Mouse (Mus musculus) cerebellum, postnatal 36 days (tissue): ENCODE measurements around the gene Lrit3.

Experiments
- DNase-seq, 2 experiments: peaks; one replicate each; pipeline ENCODE4 v3.0.0; 2021 to 2022; ENCODE audit warnings: mixed read lengths in 2 of 2

Gene Lrit3

DNA sequence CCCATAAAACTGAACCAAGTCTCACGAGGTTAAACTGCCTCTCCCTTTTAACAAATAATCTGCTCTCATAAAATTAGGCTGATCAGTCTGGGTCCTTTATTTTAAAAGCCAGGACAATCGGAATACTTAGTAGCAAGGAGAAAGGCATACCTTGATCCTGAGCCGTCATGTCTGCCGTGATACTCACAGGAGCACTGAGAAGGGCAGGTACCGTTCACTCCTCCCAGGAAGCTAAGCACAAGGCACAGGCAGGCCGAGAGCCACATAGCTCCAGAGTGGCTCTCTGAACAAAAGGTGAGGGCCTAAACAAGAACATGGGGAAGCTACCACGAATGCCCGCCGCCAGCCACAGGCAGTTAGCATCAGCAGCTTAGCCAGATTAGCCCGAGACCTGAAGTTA is at the start of gene Lrit3:
TSS of gene Lrit3 (minus strand) at position 266 of the 400 bp plus-strand sequence.
- DNase-seq = no peak

DNA sequence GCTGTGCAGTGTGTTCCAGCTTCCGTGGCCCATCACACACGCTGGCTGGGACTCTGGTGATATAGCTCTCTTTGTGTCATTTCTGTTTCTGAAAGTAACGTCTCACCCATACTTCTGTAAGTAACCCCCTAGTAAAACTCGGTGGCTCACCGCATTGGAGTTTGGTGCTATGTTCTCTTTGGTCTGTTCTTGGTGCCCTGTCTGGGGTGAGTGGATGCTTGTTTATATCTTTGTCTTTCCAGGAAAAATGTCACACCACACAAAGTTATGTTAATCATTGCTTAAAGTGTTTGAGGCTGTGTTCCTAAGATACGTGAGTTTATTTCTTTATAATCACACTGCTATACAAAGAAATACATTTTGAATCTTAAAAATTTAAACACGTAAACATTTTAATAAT is 43.0 kb upstream of the Lrit3 start:
- no peak for DNase-seq

DNA sequence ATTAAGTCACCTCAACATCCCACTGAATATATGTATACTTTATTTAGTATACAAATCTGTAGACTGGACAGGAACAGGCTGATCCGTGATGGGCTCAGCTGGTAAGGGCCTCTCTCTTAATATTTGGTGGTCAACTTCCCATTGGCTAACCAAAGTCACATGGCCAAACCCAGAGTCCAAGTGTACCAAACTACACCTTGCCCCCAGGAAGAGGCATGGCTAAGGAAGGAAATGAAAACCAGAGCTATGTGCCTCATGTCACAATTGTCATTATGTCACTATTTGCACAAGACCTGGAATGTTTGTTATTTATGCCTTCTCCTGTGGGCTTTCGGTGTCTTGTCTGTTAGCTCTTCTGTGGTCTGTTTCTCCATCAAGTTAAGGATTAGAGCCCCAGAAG is 42.0 kb upstream of the Lrit3 start:
- no peak for DNase-seq

DNA sequence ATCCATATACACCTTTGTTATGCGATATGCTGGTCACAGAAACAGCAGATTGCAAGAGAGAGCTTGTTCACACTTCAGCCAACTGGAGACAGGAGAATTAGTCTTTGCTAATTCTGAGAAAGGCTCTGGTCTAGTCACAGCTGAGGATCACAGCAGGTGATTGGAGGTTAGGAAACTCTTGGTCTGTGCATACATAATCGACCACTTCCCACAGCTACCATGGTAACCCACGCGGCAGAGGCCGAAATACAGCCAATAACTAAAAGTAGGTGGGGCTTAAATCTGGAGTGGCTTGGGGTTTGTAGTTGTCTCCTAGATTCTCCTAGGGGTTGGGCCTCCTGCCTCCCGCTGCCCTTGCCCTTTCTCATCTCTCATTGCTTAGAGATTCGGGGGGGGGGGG is 34.2 kb upstream of the Lrit3 start:
- no peak for DNase-seq

DNA sequence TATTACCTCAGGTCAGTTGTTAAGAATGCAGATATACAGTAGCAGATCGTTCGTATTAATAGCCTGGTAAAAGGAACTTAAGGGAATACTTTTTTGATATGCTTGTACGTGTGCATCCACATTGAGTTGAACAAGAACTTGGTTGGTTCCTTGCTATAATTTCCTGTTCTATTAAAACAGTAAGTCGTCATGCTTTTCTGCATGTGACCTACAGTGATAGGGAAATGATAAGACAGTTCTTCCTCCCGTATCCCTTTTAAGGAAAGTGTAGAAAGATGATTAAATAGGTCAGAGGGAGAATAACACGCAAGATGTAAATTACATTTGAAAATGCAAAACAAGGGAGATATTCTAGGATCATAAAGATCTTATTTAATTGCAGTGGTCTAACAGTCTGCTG is 33.1 kb upstream of the Lrit3 start:
- DNase-seq = no peak

DNA sequence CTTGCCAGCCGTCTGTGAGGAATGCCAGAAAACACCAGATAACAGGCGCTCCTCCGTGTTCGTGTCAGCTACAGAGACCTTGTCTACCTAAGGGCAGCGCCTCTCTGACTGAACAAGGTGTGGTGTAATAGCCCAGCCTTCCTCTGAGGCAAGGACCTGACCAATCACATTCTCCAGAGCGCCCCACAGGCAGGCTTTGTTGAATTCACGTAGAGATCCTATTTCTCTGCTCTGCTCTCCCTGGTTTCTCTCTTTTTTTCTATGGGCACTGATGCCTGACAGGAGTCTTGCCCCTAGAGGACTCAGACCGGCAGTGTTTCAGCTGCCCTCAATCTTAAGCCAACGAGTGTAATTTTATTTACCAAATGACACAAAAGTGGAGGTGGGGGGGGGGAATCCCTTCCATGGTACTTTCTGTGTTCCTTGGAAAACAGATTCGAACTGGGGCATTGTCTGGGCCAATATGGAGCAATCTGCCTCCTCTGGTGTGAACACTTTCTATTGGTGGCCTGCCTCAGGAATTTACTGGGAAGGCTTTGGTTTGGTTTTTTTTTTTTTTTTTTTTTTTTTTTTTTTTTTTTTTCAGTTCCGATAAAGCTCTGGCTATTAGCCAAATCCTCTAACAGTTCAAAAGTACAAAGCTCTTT is 32.3 kb upstream of the Lrit3 start:
- no peak for DNase-seq

DNA sequence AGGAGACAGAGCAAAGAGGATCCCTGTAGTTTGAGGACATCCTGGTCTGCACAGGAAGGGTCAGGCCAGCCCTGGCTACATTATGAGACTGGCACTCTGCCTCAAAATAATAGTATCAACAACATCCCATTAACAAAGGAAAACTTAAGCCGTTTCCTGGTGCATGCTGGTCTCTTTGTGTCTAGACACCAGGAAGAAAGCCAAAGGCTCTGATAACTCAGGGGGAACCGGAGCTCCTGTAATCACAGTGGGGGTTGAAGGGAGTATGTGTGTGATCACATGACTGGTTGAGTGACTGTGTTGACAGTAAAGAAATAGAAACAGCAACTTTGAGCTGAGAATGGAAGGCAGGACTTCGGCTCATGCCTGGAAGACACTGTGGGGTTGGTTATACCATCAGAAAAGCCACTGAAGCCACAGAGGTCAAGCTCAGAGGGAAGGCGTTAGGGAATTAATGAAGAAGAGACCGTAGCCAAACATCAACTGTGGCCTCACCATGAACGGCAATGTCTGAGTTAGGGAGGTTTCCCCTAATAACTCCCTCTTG is 31.6 kb upstream of the Lrit3 start, which contains the start of gene Cfi:
TSS of gene Cfi (plus strand) at position 497 of the 547 bp plus-strand sequence.
- no peak for DNase-seq

DNA sequence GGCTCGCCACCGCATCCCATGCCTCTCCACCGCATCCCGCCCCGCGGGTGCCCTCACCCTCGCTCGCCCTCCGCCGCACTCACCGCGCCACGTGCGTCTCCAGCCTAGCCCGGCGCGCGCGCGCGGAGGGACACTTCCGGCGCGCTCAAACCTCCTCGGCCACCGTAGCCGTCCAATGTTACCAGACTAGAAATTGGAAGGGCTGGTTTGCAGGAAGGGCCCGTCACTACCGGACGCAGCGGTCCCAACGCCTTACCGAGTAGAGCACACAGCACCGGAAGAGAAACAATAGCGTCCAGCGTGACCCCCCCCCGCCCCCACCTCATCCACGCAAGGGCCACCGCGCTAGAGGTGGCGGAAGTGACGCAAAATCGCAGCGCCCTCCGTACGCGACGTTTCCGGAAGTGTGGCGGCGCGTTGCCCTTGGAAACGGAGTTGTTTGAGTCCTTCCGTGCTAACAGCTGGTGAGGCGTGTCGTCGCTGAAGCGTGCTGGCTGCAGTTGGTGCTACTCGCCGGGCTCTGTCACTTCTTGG is 27.3 kb upstream of the Lrit3 start, which contains the start of gene Gar1:
TSS of gene Gar1 (minus strand) at position 362 of the 534 bp plus-strand sequence.
- DNase-seq = peak; percentile 95 to 97

DNA sequence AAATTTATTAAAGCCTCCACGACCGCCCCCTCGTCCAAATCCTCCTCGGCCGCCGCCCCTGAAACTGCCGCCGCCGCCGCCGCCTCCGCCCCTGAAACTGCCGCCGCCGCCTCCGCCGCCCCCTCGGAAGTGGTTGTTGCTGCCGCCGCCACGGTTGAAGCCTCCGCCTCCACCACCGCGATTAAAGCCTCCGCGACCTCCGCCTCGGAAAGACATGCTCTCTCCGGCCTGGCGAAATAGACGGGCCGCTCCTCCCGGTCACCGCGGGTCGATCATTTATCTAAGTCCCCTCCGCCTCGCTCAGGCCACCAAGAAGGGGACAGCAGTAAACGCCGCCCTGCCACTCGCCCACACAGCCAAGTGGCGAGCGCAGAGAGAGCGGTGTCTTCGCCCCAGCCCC is 26.8 kb upstream of the Lrit3 start:
- no peak for DNase-seq

DNA sequence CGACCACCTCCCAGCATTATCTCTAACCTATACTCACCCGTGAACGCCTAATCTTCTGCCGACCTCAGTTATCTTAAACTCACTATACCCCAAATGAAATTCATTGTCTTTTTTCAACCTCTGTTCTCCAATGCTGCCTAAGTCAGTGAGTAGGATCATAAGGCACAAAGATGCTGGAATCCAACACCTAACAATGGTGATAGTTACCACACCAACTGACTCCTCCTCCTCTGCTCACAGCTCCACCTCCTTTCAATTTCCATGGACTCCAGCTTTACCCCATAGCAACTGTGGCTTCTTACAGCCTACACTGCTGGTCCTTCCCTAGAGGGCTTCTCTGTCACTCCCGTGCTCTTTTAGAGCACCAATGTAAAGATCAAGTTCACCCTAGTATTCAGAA is 23.9 kb upstream of the Lrit3 start:
- DNase-seq = no peak

DNA sequence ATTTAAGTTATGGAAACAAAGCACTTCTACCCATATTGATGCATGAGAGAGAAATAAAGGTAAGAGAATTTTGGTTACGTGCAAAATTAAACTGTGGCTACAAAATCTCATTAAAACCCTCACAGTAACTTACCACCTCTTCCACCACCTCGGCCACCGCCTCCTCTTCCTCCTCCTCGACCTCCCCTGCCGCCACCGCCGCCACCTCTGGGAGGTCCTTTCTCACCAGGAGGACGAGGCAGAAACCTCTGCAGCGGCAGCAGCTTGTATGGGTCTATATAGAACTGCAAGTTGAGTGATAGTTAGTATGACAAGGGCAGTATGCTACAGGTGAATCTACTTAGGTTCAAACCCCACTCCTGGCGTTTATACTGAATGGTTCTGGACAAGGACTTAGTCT is 22.9 kb upstream of the Lrit3 start:
- no peak for DNase-seq

DNA sequence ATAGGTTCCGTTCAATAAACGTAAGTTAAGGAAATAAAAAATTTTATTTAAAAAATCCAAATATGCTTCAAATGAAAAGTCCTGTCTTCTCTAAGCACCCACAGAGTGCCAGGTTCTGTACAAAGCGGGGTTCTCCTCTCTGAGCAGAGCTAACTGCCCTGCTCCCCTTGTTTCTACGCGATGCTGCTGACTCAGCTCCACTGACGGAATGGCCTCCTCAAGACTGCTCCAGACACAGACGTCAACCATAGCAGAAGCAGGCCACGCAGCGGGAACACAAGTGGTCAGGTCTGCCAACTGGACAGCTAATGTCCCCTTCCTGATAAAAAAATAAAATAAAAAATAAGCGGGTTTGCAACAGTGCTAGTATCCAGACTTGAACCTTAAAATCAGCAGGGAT is 21.1 kb upstream of the Lrit3 start:
- DNase-seq = no peak

DNA sequence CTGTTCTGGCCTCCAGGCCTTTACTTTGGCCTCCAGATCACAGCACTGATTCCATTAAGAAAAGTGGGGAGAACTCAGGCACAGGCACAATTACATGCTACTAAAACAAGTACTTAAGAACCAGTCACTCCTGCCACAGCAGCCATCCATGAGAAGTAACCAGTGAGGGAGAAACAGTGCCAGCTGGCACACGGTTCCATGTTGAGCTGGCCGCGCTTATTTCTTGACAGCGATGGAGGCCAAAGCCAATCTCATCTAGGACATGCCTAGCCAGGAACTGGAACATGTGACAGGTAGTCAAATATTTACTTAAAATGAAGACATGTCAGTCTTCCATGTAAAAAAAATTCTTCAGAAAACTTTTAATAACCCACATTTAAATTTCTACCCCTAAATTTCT is 20.3 kb upstream of the Lrit3 start:
- DNase-seq = no peak

DNA sequence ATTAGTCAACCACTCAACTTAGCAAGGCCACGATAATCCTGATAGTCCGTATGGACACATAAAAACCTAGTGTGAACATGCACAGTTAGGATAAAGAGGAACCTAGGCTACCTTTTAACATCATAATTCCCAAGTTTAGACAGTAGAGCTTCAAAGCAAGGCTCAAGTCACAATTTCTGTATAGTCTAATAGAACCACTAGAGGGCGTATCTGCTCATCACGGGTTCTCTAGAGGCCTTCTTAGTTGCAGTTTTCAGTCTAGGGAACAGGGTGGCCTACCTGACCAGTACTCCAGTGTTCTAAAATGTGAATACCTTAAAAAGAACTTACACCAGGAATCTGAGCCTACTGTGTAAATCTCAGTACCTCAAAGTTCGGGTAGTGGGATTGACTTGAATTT is 19.5 kb upstream of the Lrit3 start:
- DNase-seq = no peak

DNA sequence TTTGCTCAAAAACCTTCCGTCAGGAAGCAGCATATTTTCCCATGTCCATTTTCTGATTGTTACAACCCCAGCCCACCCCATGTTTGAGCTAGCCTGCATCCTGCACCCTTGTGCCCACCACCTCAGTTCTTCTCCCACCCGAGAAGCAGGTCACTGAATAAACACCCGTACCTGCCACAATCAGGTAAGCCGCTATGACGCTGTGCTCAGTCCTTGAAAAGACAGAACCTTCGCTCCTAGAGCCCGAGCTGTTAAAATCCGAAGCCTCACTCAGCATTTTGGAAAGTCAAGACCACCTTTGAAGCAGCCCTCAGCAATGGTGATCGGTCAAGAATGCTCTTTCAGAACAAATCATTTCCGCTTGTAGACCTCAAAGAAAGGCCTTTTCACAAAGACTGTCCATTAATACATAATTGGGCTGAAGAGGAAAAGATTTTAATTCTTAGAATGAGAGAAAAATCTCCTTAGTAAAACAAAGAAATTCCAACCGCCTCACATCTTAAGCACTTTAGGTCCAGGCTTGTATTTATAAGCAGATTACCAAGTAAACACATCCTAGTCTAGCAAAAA is 18.5 kb upstream of the Lrit3 start, which contains the start of gene Rrh:
TSS of gene Rrh (minus strand) at position 382 of the 570 bp plus-strand sequence.
- no peak for DNase-seq

DNA sequence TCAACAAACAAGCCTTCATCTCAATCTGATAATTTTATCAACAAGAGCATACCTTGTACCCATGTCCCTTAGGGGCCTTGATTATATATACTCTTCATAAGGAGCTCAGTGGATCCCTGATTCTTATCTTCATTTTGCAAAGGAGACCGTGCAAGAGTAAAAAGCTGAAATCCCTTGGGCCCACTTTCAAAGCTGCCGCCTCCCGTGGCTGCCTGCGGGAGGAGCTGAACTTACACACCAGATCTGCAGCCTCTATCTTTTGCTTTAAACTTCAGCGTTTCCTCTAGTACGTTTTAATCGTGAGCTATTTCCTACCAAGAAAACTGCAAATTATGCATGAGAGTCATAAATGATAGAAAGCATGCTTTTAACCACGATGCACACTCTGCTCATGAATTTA is 17.9 kb upstream of the Lrit3 start:
- DNase-seq = no peak

DNA sequence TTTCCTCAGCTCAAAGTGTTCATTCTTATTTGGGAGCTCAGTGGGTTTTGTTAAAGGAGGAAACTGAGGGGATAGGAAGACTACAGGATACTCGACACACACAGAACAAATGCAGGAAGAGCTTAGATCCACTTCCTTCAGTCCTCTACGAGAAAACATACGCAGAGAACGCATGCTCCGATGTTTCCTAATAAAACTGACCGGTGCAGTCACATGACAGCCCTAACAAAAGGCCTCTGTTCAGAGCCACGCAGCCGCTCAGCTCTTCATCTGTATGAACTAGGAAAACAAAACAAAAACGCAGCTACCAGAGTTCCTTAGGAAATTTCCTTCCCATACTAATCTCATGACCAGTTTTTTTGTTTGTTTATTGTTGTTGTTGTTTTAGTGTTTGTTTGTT is 17.0 kb upstream of the Lrit3 start:
- no peak for DNase-seq

DNA sequence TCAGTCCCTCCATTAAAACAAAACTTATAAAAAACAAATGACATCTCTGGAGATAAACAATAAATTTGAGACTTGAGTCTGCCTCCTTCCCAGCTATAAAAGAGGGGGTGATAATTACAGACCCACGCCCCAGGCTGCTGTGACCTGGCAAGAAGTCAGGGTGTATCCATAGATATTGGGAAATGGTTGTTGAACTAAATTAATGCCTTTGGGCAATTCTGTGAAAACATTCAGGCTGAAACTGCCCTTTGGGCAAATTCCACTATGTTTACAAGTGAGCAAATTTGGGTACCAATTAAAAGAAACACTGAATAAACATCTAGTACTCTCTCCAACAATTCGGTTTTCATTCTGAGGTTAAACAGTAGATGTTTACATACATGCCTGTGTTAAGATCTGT is 4.8 kb downstream of the Lrit3 start:
- no peak for DNase-seq

DNA sequence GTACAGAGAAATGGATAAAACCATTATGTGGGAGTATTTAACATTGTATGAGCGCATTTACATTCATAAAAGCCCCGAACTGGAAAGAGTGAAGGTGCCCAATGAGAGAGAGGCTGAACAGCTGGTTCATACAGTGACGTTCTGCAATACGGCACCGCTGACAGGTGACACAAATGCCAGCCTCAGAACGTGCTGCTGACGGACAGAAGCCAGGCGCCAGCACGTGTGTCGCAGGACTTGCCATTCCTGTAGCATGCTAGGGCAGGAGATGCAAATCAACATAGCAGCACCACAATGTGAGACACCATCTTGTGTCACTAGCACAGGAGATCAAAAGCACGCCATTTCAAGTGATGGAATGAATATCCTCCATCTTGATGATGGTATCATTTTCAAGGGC is 5.3 kb downstream of the Lrit3 start:
- no peak for DNase-seq

DNA sequence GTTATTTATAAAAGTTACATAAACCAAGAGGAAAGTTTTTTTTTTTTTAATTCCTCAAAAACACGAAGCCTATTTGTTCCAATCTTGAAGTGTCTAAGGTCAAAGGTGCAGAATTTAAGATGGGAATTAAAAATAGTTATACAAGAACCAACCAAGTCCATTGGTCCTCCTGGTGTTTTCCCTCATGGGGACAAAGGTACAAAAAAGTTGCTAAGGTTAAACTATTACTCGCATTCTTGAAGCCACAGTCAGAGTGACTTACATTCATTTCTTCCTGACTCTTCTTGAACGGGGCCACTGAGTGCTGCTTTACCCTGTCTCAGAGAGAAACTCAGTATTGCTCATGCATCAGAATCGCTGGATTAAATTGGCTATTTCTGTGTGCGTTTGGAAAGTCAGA is 6.5 kb downstream of the Lrit3 start:
- no peak for DNase-seq

DNA sequence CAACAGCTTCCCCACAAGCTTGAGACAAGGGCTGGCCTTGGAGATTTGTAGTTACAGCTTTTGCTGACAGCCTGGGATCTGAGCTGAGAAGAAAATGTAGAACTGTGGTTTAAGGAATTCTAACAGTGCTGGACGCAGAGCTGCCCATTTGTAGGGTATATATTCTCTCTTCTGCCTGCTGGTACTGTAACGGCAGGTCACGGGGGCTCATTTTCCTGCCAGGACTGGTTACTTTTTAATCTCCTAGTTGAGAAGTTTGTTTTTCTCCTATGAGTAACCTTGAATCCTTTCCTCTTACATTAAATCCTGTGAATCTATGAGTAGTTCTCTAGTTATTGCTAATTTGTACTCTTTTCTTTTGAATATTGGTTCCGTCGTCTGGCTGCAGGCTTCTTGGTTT is 10.0 kb downstream of the Lrit3 start:
- no peak for DNase-seq

DNA sequence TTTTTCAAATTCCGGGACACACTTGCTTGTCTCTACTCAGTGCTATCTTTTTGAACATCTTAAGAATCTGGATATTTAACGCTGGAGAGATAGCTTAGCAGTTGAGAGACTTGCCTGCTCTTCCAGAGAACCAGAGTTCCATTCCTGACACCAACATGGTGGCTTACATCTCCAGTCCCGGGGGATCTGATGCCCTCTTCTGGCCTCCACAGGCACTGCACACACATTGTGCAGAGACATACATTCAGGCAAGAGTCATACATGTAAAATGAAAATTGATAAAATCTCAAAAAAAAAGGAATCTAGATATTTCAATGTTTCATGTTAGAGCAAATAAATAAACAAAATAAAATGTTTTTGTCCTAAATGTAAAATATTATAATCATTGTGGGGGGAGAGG is 21.1 kb downstream of the Lrit3 start:
- no peak for DNase-seq

DNA sequence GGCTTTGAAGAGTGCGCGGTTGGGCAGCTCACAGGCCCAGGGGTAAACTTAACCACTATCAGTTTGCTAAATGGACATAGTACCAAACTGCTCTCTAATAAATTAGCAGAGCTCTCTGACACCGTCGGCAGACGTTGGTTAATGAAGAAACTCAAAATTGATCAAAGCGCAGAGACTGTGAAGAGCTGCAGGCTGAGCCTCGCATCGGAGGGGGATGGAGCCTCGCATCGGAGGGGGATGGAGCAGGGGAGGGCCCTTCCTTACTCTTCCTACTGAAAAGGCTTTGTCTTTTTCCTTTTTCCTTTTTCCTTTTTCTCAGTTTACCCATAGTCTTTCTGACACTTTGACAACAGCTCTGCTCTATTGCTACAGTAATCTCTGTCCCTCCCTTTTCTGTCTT is 22.4 kb downstream of the Lrit3 start:
- no peak for DNase-seq

DNA sequence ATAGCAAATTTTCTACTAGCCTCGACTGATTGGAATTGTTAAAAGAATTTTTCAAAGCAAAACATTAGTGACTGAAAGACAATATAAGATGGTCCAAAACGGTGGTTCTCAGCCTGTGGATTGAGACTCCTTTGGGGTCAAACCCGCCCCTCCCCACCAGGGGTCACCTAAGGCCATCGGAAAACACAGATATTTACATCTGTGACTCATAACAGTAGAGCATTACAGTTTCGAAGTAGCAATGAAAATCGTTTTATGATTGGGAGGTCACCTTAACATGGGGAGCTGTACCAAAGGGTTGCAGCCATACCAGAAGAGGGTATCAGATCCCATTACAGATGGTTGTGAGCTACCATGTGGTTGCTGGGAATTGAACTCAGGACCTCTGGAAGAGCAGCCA is 32.6 kb downstream of the Lrit3 start:
- no peak for DNase-seq
